Mouse (Mus musculus) heart, postnatal 0 days (tissue): Measurements from ENCODE around the gene Ptprcap. TPM values are rescaled to one million over a fixed set of nuclear protein-coding genes. Genes with fewer than 3 reads are reported as not detected.

ENCODE experiments used
- ATAC-seq: fragments of 200-750 bp; cut with Nextera tagmentation; 2 replicates; pipeline ENCODE4 v1.8.0; 2017; ENCODE audit warnings: low read depth, moderate number of reproducible peaks, moderate library complexity; ENCODE audit not compliant: insufficient read depth
- DNase-seq: peaks from one replicate; pipeline ENCODE4 v3.0.0-alpha.2; 2016; ENCODE audit warnings: low spot score
- H3K27ac ChIP-seq: fragments of 300-500 bp; sonication (generic); 2 replicates; pipeline ENCODE4 v1.5.1; 2014; ENCODE audit warnings: low read depth, mild to moderate bottlenecking
- H3K27me3 ChIP-seq: fragments of 300-500 bp; sonication (generic); 2 replicates; pipeline ENCODE4 v1.6.1; 2014; ENCODE audit warnings: low read length, mixed read lengths; ENCODE audit not compliant: control insufficient read depth, insufficient read depth
- H3K36me3 ChIP-seq: fragments of 300-500 bp; sonication (generic); replicated peaks from 2 replicates; pipeline ENCODE4 v1.6.1; 2014; ENCODE audit warnings: low read length, mixed read lengths; ENCODE audit not compliant: control insufficient read depth, insufficient read depth
- H3K4me1 ChIP-seq: fragments of 300-500 bp; sonication (generic); 2 replicates; pipeline ENCODE4 v1.6.1; 2014; ENCODE audit warnings: antibody characterized with exemption; ENCODE audit not compliant: control insufficient read depth, insufficient read depth
- H3K4me2 ChIP-seq: fragments of 300-500 bp; sonication (generic); 2 replicates; pipeline ENCODE4 v1.6.1; 2014; ENCODE audit warnings: low read depth, mild to moderate bottlenecking, low read length, moderate library complexity
- H3K4me3 ChIP-seq: fragments of 300-500 bp; sonication (generic); 2 replicates; pipeline ENCODE4 v1.5.1; 2014; ENCODE audit warnings: low read depth, low read length
- H3K9ac ChIP-seq: fragments of 300-500 bp; sonication (generic); replicated peaks from 2 replicates; pipeline ENCODE4 v1.6.1; 2014; ENCODE audit warnings: low read depth, low read length, mixed read lengths
- H3K9me3 ChIP-seq: fragments of 300-500 bp; sonication (generic); replicated peaks from 2 replicates; pipeline ENCODE4 v1.6.1; 2016; ENCODE audit warnings: low read length; ENCODE audit not compliant: control insufficient read depth
- CTCF ChIP-seq: IDR thresholded peaks from 2 replicates; pipeline ENCODE4 v1.5.1; 2016; ENCODE audit warnings: antibody characterized with exemption, control low read depth, low read depth
- EP300 ChIP-seq: IDR thresholded peaks from 2 replicates; pipeline ENCODE4 v1.6.1; 2016; ENCODE audit warnings: antibody characterized with exemption, low read depth
- WGBS: fragments of 180-500 bp; shearing (Covaris S2); extraction: QIAGEN DNeasy Blood & Tissue Kit; methylation state at CpG from one replicate; pipeline ENCODE4 v1.1.7; 2014; 5-methylcytosine and 5-hydroxymethylcytosine counted together
- polyA plus RNA-seq: library from polyadenylated mRNA; unstranded; fragments of >200 nt; fragmentation: Nextera tagmentation; extraction: Ambion mirVana; gene quantifications from 2 replicates; pipeline ENCODE4 v1.2.1, GENCODE M21; 2015
- total RNA-seq: library from RNA; depleted of rRNA; stranded (reverse); fragments of >200 nt; gene quantifications from 2 replicates; pipeline ENCODE4 v1.2.3, GENCODE M21; 2014; ENCODE audit warnings: low replicate concordance

Gene Ptprcap
- total and polyA plus RNA-seq, 2 experiments from 2014 or later: 0.46 TPM; not detected in 1

GRCm38 (mm10) chr19:4190831-4191334 lies 37.5 kb downstream of the Ptprcap start, which contains the start of gene Tbc1d10c:
TSS of gene Tbc1d10c (minus strand) at chr19:4191284.
- 65% methylated on average over 4 of the region's 4 CpGs for WGBS
- peak within 1 kb of the TSS; percentile 92 for H3K9ac ChIP-seq
- no peak for ATAC-seq
- H3K9me3 ChIP-seq: no peaks in the 10 kb centered on the region
- peaks cover 34% of the 10 kb centered on the region for H3K4me1 ChIP-seq
- peaks cover 28% of the 10 kb centered on the region for H3K36me3 ChIP-seq
- no peak for DNase-seq
- H3K4me2 ChIP-seq: peak within 1 kb of the TSS; percentile 86
- peak within 1 kb of the TSS; percentile 91 for H3K4me3 ChIP-seq
- H3K27ac ChIP-seq: peak within 1 kb of the TSS; percentile 93
- no peak for TF ChIP-seq EP300
- TF ChIP-seq CTCF: no peak
- no peaks in the 10 kb centered on the region for H3K27me3 ChIP-seq

DNA sequence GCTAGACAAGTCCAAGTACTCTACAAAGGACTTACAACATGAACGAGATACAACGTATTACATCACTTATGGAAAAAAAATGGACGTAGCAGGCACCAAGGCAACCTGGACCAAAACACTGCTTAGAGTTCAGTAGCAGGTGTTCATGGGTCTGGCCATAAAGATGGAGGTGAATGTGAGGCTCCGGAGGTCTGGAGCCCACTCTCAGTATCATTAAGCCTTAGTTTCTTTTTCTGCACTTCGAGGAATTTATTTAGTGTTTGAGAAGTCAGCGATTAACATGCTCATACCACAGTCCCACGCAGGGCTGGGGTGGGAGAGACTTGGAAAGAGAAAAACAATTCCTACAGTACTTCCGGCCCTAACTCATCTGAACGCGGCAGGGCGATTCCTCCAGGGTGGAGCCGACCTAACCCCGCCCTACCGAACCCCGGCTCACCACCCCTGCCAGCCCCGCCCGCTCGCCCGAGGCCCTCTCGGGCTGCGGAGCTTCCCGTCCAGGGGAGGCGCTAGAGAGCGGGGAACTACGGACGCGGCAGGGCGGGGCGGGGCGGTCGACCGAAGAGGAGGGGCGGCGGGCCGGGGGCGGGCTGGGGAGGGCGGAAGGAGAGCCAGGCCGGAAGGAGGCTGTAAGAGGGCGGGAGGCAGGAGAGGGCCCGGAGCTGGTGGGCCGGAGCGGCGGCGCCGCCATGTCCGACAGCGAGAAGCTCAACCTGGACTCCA lies 38.3 kb downstream of the Ptprcap start, which contains the start of gene Ppp1ca:
Ppp1ca (plus strand) TSS at position 538 of the 723 bp plus-strand sequence.
- Histone ChIP-seq H3K9me3 (no peaks in the 10 kb centered on the region), H3K36me3 (peaks cover 36% of the 10 kb centered on the region), H3K27ac (peak within 1 kb of the TSS; percentile 93), H3K4me3 (peak within 1 kb of the TSS; percentile 91), H3K4me2 (peak within 1 kb of the TSS; percentile 86), H3K27me3 (no peaks in the 10 kb centered on the region), H3K9ac (peak within 1 kb of the TSS; percentile 92), H3K4me1 (peaks cover 27% of the 10 kb centered on the region)
- TF ChIP-seq CTCF (peak; percentile 88), EP300 (peak; percentile 44; the same call in 1 of the 2 replicates)
- ATAC-seq (peak; percentile 90), DNase-seq (peak; percentile 93)
- 4% methylated on average over 38 of the region's 47 CpGs for WGBS

- under 1% methylated on average over 37 of the region's 52 CpGs for WGBS
- H3K36me3 ChIP-seq: peaks cover 44% of the 10 kb centered on the region
- H3K4me1 ChIP-seq: peaks cover 20% of the 10 kb centered on the region
- peak overlapping the region; percentile 92 for H3K9ac ChIP-seq
- TF ChIP-seq CTCF (no peak), EP300 (no peak)
- no peak for DNase-seq
- H3K27ac ChIP-seq: peak overlapping the region; percentile 93
- peak; percentile 45 for ATAC-seq
- H3K9me3 ChIP-seq: no peaks in the 10 kb centered on the region
- no peaks in the 10 kb centered on the region for H3K27me3 ChIP-seq
- H3K4me2 ChIP-seq: peak overlapping the region; percentile 86
- peak overlapping the region; percentile 91 for H3K4me3 ChIP-seq
These were observed 39.0 kb downstream of the Ptprcap start for GRCm38 (mm10) chr19:4192251-4192985.

DNA sequence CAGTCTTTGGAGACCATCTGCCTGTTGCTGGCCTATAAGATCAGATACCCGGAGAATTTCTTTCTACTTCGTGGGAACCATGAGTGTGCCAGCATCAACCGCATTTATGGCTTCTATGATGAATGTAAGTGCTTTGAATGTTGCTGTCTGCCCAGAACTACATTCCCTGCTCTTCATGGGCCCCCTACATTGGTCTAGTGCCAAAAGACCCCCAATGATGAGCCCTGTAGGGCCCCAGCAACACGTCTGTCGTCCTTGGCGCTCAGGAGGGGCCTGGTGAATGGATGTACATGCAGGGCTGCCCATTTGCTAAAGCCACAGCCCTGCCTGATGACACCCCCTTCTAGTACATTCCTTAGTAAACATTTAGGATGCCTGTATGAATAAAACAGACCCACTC lies 39.7 kb downstream of the Ptprcap start:
- no peaks in the 10 kb centered on the region for H3K27me3 ChIP-seq
- no peaks in the 10 kb centered on the region for H3K9me3 ChIP-seq
- peak overlapping the region; percentile 92 for H3K9ac ChIP-seq
- H3K4me3 ChIP-seq: peak overlapping the region; percentile 91
- peaks cover 47% of the 10 kb centered on the region for H3K36me3 ChIP-seq
- peaks cover 15% of the 10 kb centered on the region for H3K4me1 ChIP-seq
- DNase-seq: no peak
- H3K27ac ChIP-seq: peak overlapping the region; percentile 93
- no peak for TF ChIP-seq CTCF
- no peak for TF ChIP-seq EP300
- peak overlapping the region; percentile 86 for H3K4me2 ChIP-seq
- 49% methylated on average over 6 of the region's 6 CpGs for WGBS
- ATAC-seq: no peak

- Histone ChIP-seq H3K4me3 (no peak overlapping the region), H3K4me1 (peaks cover 15% of the 10 kb centered on the region), H3K27ac (no peak overlapping the region), H3K9me3 (no peaks in the 10 kb centered on the region), H3K9ac (no peak overlapping the region), H3K27me3 (no peaks in the 10 kb centered on the region), H3K4me2 (no peak overlapping the region), H3K36me3 (peaks cover 53% of the 10 kb centered on the region)
- DNase-seq (no peak), ATAC-seq (no peak)
- TF ChIP-seq CTCF (no peak), EP300 (no peak)
- WGBS: 74% methylated on average over 8 of the region's 8 CpGs
These were observed 40.8 kb downstream of the Ptprcap start for GRCm38 (mm10) chr19:4194021-4194724.
